Mouse (Mus musculus) intestine, postnatal 0 days (tissue): ENCODE results near the gene Nudt4. TPM values are rescaled to one million over a fixed set of nuclear protein-coding genes. Genes with fewer than 3 reads are reported as not detected.

Experiments used
- ATAC-seq: fragments of 200-750 bp; cut with Nextera tagmentation; 2 replicates; pipeline ENCODE4 v1.8.0; 2017; ENCODE audit warnings: mild to moderate bottlenecking, moderate TSS enrichment, moderate library complexity
- H3K27ac ChIP-seq: fragments of 300-500 bp; sonication (generic); 2 replicates; pipeline ENCODE4 v1.5.1; 2014; ENCODE audit warnings: mild to moderate bottlenecking, low read depth, low read length, moderate library complexity
- H3K27me3 ChIP-seq: fragments of 300-500 bp; sonication (generic); replicated peaks from 2 replicates; pipeline ENCODE4 v1.6.1; 2014; ENCODE audit warnings: low read length, mixed read lengths; ENCODE audit not compliant: control insufficient read depth, insufficient read depth
- H3K36me3 ChIP-seq: fragments of 300-500 bp; sonication (generic); 2 replicates; pipeline ENCODE4 v1.6.1; 2014; ENCODE audit warnings: mild to moderate bottlenecking, moderate library complexity; ENCODE audit not compliant: control insufficient read depth, insufficient read depth
- H3K4me1 ChIP-seq: fragments of 300-500 bp; sonication (generic); replicated peaks from 2 replicates; pipeline ENCODE4 v1.6.1; 2014; ENCODE audit warnings: antibody characterized with exemption, low read length, mixed read lengths; ENCODE audit not compliant: control insufficient read depth, insufficient read depth
- H3K4me2 ChIP-seq: fragments of 300-500 bp; sonication (generic); replicated peaks from 2 replicates; pipeline ENCODE4 v1.6.1; 2014; ENCODE audit warnings: low read depth, mild to moderate bottlenecking, moderate library complexity
- H3K4me3 ChIP-seq: fragments of 300-500 bp; sonication (generic); 2 replicates; pipeline ENCODE4 v1.5.1; 2014; ENCODE audit warnings: low read depth, low read length
- H3K9ac ChIP-seq: fragments of 300-500 bp; sonication (generic); 2 replicates; pipeline ENCODE4 v1.6.1; 2014; ENCODE audit warnings: mild to moderate bottlenecking, low read depth, low read length
- H3K9me3 ChIP-seq: fragments of 300-500 bp; sonication (generic); 2 replicates; pipeline ENCODE4 v1.6.1; 2016; ENCODE audit warnings: mixed run types; ENCODE audit not compliant: control insufficient read depth
- CTCF ChIP-seq: sonication (generic); IDR thresholded peaks from 2 replicates; pipeline ENCODE4 v1.5.1; 2016; ENCODE audit warnings: low read depth, mild to moderate bottlenecking, control low read depth, antibody characterized with exemption, moderate library complexity
- WGBS: fragments of 180-500 bp; shearing (Covaris S2); extraction: QIAGEN DNeasy Blood & Tissue Kit; methylation state at CpG from one replicate; pipeline ENCODE4 v1.1.7; 2014; 5-methylcytosine and 5-hydroxymethylcytosine counted together
- polyA plus RNA-seq: library from polyadenylated mRNA; unstranded; fragments of >200 nt; fragmentation: Nextera tagmentation; extraction: Ambion mirVana; gene quantifications from 2 replicates; pipeline ENCODE4 v1.2.1, GENCODE M21; 2015

Gene Nudt4
- polyA plus RNA-seq, 1 experiment from 2014 or later = 107 TPM

DNA sequence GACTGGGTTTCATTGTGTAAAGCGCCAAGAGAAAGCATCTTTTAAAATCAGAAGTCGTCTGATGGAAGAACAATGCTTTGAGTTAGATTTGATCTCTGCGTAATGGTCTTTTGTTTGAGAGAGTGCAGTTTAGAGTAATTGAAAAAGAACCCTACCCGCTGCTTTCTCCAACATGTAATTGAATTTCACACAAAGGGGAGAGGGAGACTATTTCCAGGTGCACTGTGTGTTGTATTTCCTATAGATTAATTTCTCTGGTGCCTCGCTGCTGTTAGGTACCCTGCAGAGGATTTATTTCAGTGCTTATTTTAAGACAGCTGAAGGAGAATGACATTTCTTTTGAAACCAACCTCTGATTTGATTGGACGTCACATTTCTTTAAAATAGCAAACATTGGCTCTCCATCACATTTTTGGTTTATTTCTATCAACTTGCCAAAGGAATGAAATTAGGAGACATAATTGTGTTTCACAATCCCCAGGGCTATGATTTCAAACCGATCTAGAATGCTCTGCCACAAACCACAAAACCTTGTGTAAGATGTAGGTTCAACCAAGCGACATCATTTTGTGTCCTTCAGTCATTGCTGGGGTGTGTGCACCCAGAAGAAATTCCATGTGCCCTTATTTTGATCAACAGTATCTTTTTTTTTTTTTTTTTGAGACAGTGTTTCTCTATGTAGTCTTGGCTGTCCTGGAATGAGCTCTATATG lies 23.7 kb upstream of the Nudt4 start:
- Histone ChIP-seq H3K27me3 (no peaks in the 10 kb centered on the region), H3K4me2 (no peak overlapping the region), H3K36me3 (no peaks in the 10 kb centered on the region), H3K9me3 (no peaks in the 10 kb centered on the region), H3K9ac (no peak overlapping the region), H3K4me3 (no peak overlapping the region), H3K27ac (no peak overlapping the region), H3K4me1 (no peaks in the 10 kb centered on the region)
- no peak for TF ChIP-seq CTCF
- 77% methylated on average over 8 of the region's 8 CpGs for WGBS
- ATAC-seq = no peak

DNA sequence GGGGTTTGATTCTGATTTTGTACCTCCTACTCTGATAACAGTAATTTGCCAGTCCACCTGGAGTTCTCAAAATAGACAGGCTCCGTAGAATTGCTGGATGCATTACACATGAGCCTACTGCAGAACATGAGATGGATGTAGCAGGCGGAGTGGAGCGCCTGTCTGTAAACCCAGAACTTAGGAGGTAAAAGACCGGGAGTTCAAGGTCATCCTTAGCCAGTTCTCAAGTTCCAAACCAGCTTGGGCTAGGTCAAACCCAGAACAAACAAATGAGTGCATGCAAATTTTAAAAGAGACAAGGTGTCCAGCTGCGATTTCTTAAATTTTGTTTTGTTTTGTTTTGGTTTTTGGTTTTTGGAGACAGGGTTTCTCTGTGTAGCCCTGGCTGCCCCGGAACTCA lies 21.6 kb upstream of the Nudt4 start:
- Histone ChIP-seq H3K27me3 (no peaks in the 10 kb centered on the region), H3K4me3 (no peak overlapping the region), H3K4me1 (no peaks in the 10 kb centered on the region), H3K9ac (no peak overlapping the region), H3K27ac (no peak overlapping the region), H3K4me2 (no peak overlapping the region), H3K36me3 (no peaks in the 10 kb centered on the region), H3K9me3 (no peaks in the 10 kb centered on the region)
- no peak for TF ChIP-seq CTCF
- ATAC-seq = no peak
- WGBS = 84% methylated on average over 6 of the region's 6 CpGs

DNA sequence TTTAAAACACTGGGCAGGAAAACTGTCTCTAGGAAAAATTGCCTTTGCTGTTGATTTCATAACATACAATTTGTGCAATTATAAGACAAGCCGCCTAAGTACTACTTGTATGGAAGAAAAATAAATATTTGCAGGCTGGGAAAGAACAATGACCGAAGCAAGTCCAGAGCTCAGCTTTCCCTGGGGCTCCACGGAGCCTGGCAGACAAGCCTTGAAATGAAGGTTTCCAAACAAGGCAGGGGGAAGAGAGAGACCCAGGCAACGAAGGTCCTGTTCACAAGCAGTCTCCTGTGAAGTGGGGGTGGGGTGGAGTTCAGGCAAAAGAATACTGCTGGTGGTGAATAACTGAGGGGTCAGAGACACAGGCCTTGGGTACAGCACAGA lies 13.6 kb upstream of the Nudt4 start:
- Histone ChIP-seq H3K9ac (no peak overlapping the region), H3K36me3 (no peaks in the 10 kb centered on the region), H3K4me2 (no peak overlapping the region), H3K4me1 (no peaks in the 10 kb centered on the region), H3K27me3 (no peaks in the 10 kb centered on the region), H3K4me3 (no peak overlapping the region), H3K27ac (no peak overlapping the region), H3K9me3 (no peaks in the 10 kb centered on the region)
- WGBS = 28% methylated on average over 4 of the region's 4 CpGs
- TF ChIP-seq CTCF = no peak
- ATAC-seq = no peak

DNA sequence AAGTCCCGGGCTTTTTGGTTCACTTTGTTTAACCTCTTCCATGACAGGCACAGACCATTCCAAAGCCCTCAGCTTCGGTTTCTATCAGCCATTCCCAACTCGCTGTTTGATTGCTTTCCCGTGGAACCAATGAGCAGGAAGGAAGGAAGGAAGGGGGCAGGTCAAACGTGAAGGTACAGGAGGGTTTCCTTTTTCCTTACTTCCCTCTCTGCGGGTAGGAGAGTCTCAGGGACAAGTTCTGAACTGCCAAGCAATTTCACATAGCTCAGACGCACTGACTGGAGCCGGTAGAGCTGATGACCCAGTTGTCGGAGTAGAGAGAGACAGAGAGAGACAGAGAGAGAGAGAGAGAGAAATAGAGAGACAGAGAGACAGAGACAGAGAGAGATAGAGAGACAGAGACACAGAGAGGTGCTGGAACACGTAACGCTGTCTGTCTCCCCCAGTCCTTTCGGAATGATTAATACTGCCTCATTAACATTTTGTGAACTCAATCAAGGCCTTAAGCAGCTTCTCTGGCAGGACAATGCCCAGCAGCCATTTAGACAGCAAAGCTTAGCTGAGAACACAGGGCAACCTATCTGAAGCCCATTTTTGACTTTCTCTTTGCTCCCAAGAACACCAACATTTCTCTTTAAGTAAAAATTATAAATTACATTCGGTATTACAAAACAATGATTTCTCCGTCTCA lies 13.1 kb upstream of the Nudt4 start:
- H3K36me3 ChIP-seq = no peaks in the 10 kb centered on the region
- no peak overlapping the region for H3K4me2 ChIP-seq
- H3K9me3 ChIP-seq = no peaks in the 10 kb centered on the region
- no peak overlapping the region for H3K4me3 ChIP-seq
- no peak overlapping the region for H3K27ac ChIP-seq
- no peak for TF ChIP-seq CTCF
- no peak for ATAC-seq
- H3K4me1 ChIP-seq = no peaks in the 10 kb centered on the region
- WGBS = 59% methylated on average over 14 of the region's 14 CpGs
- no peaks in the 10 kb centered on the region for H3K27me3 ChIP-seq
- H3K9ac ChIP-seq = no peak overlapping the region

DNA sequence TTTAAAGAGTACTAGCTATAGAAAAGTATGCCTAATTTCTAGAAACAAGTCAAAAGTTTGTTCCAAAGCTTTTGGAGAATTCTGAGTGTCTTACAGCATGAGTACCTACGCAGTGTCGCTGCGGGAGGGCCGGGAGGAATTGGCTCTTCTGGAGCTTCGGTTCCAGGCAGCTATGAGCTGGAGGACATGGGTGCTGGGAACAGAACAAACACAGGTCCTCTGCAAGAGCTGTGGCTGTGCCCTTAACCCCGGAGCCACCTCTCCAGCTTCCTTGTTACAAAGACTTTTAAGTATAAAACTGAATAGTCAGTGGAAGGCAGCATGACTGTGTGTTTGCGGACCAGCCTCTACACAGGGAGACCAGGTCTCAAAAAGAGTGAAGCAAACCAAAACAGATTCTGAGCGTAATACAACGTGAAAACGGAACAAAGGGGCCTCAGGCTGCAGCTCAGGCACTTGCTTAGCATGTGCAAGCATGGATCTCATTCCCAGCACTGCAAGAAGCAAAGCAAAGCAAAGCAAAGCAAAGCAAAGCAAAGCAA lies 12.0 kb upstream of the Nudt4 start:
- Histone ChIP-seq H3K9me3 (no peaks in the 10 kb centered on the region), H3K4me3 (no peak overlapping the region), H3K27me3 (no peaks in the 10 kb centered on the region), H3K36me3 (no peaks in the 10 kb centered on the region), H3K4me2 (no peak overlapping the region), H3K4me1 (no peaks in the 10 kb centered on the region), H3K27ac (no peak overlapping the region), H3K9ac (no peak overlapping the region)
- TF ChIP-seq CTCF = no peak
- no peak for ATAC-seq
- whole genome bisulfite sequencing = 76% methylated on average over 10 of the region's 10 CpGs

DNA sequence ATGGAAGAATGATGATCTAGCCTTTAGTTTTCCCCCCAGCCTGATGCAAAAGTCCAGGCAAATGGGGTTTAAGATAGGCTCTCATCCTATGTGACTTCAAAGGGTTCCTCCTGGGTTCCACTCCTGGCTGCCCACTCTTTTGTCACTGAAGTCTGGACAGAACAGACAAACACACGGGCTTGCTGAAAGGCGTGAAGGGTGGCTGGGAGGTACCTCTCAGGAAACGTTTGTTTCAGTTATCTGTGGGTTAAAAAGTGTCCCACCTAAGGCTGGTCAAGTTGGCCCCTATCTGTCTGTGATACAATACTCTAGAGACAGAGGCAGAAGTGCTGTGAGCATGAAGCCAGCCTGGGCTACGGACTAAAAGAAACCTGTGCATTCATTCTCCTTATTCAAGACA lies 11.0 kb upstream of the Nudt4 start:
- H3K9ac ChIP-seq = no peak overlapping the region
- 58% methylated on average over 4 of the region's 4 CpGs for WGBS
- no peak overlapping the region for H3K4me3 ChIP-seq
- no peaks in the 10 kb centered on the region for H3K27me3 ChIP-seq
- ATAC-seq = no peak
- TF ChIP-seq CTCF = no peak
- no peaks in the 10 kb centered on the region for H3K4me1 ChIP-seq
- H3K36me3 ChIP-seq = no peaks in the 10 kb centered on the region
- no peak overlapping the region for H3K4me2 ChIP-seq
- H3K27ac ChIP-seq = no peak overlapping the region
- no peaks in the 10 kb centered on the region for H3K9me3 ChIP-seq
